ENCODE assay signal across 8 mouse cellular contexts in the genomic region with DNA sequence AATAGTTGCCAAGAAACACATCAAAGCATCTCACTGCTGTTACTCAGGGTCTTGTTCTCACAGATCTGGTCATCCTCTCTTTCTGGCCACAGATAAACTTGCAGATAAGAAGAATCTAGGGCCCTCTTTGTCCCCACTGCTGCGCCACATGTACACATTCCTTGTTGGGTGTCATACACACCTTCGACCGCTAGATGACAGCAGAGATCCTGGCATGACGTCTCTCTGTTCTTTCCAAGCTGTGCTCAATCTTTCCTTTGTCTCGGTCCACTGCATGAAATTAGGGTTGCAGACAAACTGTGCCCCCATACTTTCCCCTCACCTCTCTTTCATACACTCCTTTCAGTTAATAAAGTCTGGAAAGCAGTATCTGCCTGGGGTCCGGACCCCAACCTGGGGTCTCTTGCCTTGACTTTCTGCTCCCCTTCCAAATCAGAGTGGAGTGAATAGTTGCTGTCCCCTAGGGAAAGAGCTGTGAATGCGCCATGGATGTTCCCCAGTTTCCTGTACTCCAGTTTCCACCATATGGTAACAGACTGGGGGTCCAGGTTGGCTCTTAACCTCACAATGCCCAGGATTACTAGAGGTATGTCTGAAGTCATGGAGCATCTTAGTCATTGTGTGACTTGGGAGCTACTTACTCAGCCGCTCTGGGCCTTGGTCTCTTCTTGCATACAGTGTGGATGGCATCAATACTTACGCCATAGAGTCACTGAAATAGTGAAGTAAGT.
A peak's percentile ranks its signal among the peaks of the same experiment; 100 is the strongest.
DNase-seq lines count a peak whose midpoint lies in the region; ATAC-seq and TF ChIP-seq lines count a peak whose summit lies in the region.

No protein-coding gene starts in this region.

- H3K27me3 ChIP-seq in intestine, postnatal 0 days (replicated peaks; ENCODE audit: control insufficient read depth, insufficient read depth, low read length): no peaks in the 10 kb centered on the region
- peaks cover 5% of the 10 kb centered on the region; the same call in 1 of the 2 replicates for H3K27me3 ChIP-seq in limb, embryonic 12.5 days
- H3K27me3 ChIP-seq in stomach, embryonic 14.5 days (ENCODE audit: control insufficient read depth, insufficient read depth, low read length): no peaks in the 10 kb centered on the region

- no peak overlapping the region for H3K27ac ChIP-seq in intestine, postnatal 0 days (ENCODE audit: low read depth, low read length)
- H3K27ac ChIP-seq in limb, embryonic 12.5 days: no peak overlapping the region
- no peak overlapping the region for H3K27ac ChIP-seq in stomach, embryonic 14.5 days (ENCODE audit: low read length)

- no peak overlapping the region for H3K4me3 ChIP-seq in intestine, postnatal 0 days (ENCODE audit: low read depth, low read length)
- H3K4me3 ChIP-seq in limb, embryonic 12.5 days (replicated peaks): no peak overlapping the region
- no peak overlapping the region for H3K4me3 ChIP-seq in stomach, embryonic 14.5 days (ENCODE audit: low read depth, low read length)

- no peak overlapping the region for H3K9ac ChIP-seq in intestine, postnatal 0 days (ENCODE audit: low read depth, low read length)
- H3K9ac ChIP-seq in limb, embryonic 12.5 days (replicated peaks): no peak overlapping the region
- no peak overlapping the region for H3K9ac ChIP-seq in stomach, embryonic 14.5 days (replicated peaks; ENCODE audit: low read depth, low read length)

- 35% methylated on average over 9 of the region's 9 CpGs for WGBS in intestine, postnatal 0 days
- WGBS in limb, embryonic 12.5 days: 36% methylated on average over 9 of the region's 9 CpGs
- WGBS in stomach, embryonic 14.5 days: 40% methylated on average over 9 of the region's 9 CpGs

- peak; percentile 38 to 56 for DNase-seq in left cerebral cortex, adult 18-20 months (ENCODE audit: low spot score in 2 of 2)
- no peak for DNase-seq in left cerebral cortex, adult 11 months (ENCODE audit: low spot score)
- peak; percentile 39 for DNase-seq in cerebellum, adult 9-10 months
- peak; percentile 7 to 34 for DNase-seq in frontal cortex, postnatal 25 days (ENCODE audit: low spot score in 2 of 2)
- peak; percentile 61 for DNase-seq in naive thymus-derived CD4-positive, alpha-beta T cell, adult 2 months (ENCODE audit: low read depth)

- ATAC-seq in intestine, postnatal 0 days: no peak
- peak; percentile 37; the same call in 1 of the 2 replicates for ATAC-seq in limb, embryonic 12.5 days (ENCODE audit: insufficient number of reproducible peaks, insufficient read depth, low FRiP score, low TSS enrichment, low read depth)
- ATAC-seq in stomach, embryonic 14.5 days (ENCODE audit: insufficient number of reproducible peaks, insufficient read depth, low FRiP score, low read depth): peak; percentile 37; the same call in 1 of the 2 replicates

- H3K4me1 ChIP-seq in intestine, postnatal 0 days (replicated peaks; ENCODE audit: control insufficient read depth, insufficient read depth, low read length): no peaks in the 10 kb centered on the region
- no peaks in the 10 kb centered on the region for H3K4me1 ChIP-seq in limb, embryonic 12.5 days (replicated peaks)
- no peaks in the 10 kb centered on the region for H3K4me1 ChIP-seq in stomach, embryonic 14.5 days (ENCODE audit: control insufficient read depth, insufficient read depth, low read length)

- H3K4me2 ChIP-seq in intestine, postnatal 0 days (replicated peaks; ENCODE audit: low read depth): no peak overlapping the region
- no peak overlapping the region for H3K4me2 ChIP-seq in limb, embryonic 12.5 days
- H3K4me2 ChIP-seq in stomach, embryonic 14.5 days (replicated peaks; ENCODE audit: low read depth, low read length): no peak overlapping the region

- TF ChIP-seq CTCF in intestine, postnatal 0 days (IDR thresholded peaks at IDR 0.05; ENCODE audit: low read depth): peak; percentile 95

- no peaks in the 10 kb centered on the region for H3K9me3 ChIP-seq in intestine, postnatal 0 days (ENCODE audit: control insufficient read depth)
- H3K9me3 ChIP-seq in limb, embryonic 12.5 days: no peaks in the 10 kb centered on the region
- H3K9me3 ChIP-seq in stomach, embryonic 14.5 days (ENCODE audit: control insufficient read depth, low read depth, low read length): no peaks in the 10 kb centered on the region

- no peaks in the 10 kb centered on the region for H3K36me3 ChIP-seq in intestine, postnatal 0 days (ENCODE audit: control insufficient read depth, insufficient read depth)
- H3K36me3 ChIP-seq in limb, embryonic 12.5 days: no peaks in the 10 kb centered on the region
- H3K36me3 ChIP-seq in stomach, embryonic 14.5 days (ENCODE audit: control insufficient read depth, insufficient read depth, low read length): no peaks in the 10 kb centered on the region
